Comparison of ENCODE assay signal across 8 mouse cellular contexts in the genomic region with DNA sequence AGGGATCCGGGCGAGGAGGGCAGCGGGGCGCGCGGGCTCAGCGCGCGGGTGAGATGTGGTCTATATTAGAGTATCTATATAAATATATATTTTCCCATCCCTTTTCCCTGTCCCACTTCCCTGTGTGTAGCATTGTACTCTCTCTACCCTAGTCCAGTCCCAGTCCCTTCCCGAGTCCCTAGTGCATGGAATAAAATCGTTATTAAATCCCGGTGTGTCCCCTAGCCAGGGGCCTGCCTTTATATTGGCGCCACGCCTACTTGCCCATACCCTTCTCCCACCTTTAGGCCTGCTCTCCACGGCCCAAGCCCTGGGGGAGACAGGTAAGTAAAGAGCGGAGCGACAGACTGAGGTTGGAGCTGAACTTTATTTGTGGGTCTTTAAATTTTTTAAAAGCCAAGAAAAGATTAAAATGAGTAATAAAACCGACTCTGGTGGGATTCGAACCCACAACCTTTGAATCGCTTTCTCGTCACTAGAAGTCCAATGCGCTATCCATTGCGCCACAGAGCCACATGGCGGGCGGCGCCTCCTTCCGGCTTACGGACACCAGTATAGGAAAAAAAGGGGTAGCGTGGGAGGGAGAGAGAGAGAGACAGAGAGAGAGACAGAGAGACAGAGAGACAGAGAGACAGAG. TPM values are rescaled to one million over a fixed set of nuclear protein-coding genes. Genes with fewer than 3 reads are reported as not detected.
A peak's percentile ranks its signal among the peaks of the same experiment; 100 is the strongest.
DNase-seq lines count a peak whose midpoint lies in the region; ATAC-seq and TF ChIP-seq lines count a peak whose summit lies in the region.

No protein-coding gene starts in this region.

- H3K4me1 ChIP-seq in hindbrain, postnatal 0 days (ENCODE audit: insufficient read depth, low read length) = peaks cover 19% of the 10 kb centered on the region

- no peaks in the 10 kb centered on the region for H3K9me3 ChIP-seq in hindbrain, postnatal 0 days (ENCODE audit: low read length)

- peak; percentile 87 for DNase-seq in T-cell, adult 2 months (ENCODE audit: low spot score)
- DNase-seq in cerebellum, postnatal 10 days = peak; percentile 95 to 96
- DNase-seq in frontal cortex, postnatal 36 days (ENCODE audit: low spot score in 2 of 2) = peak; percentile 96
- DNase-seq in hindbrain, postnatal 0 days (ENCODE audit: low spot score) = peak; percentile 93
- DNase-seq in left cerebral cortex, adult 18-20 months (ENCODE audit: low spot score in 2 of 2) = peak; percentile 88 to 92
- DNase-seq in lung, postnatal 4 days = peak; percentile 92 to 93
- DNase-seq in right cerebral cortex, adult 2 months (ENCODE audit: low spot score in 2 of 2) = peak; percentile 97
- peak; percentile 72 to 85 for DNase-seq in urinary bladder, postnatal 36 days (ENCODE audit: low spot score in 2 of 2)

- no peaks in the 10 kb centered on the region for H3K36me3 ChIP-seq in hindbrain, postnatal 0 days (ENCODE audit: insufficient read depth, low read length)

- WGBS in hindbrain, postnatal 0 days = under 1% methylated on average over 29 of the region's 29 CpGs

- H3K4me2 ChIP-seq in hindbrain, postnatal 0 days (ENCODE audit: low read depth, low read length) = peak overlapping the region; percentile 97

- peak; percentile 13 for ATAC-seq in hindbrain, postnatal 0 days

- TF ChIP-seq CTCF in hindbrain, postnatal 0 days (IDR thresholded peaks at IDR 0.05; ENCODE audit: low read depth) = peak; percentile 44

- peak overlapping the region; percentile 74 for H3K9ac ChIP-seq in hindbrain, postnatal 0 days (replicated peaks; ENCODE audit: low read length)

- peak overlapping the region; percentile 77 for H3K4me3 ChIP-seq in hindbrain, postnatal 0 days (ENCODE audit: low read length)

- peak overlapping the region; percentile 89 for H3K27ac ChIP-seq in hindbrain, postnatal 0 days

- no peaks in the 10 kb centered on the region for H3K27me3 ChIP-seq in hindbrain, postnatal 0 days (ENCODE audit: insufficient read depth, low read length)

RNA-seq across cellular contexts. Expression of a gene that starts 0.8 kb away (rescaled TPM):
- 1.2 and 1.4 TPM in 2 replicates for total RNA-seq in hindbrain, postnatal 0 days (2014; rRNA removed)
- 1.0 and 1.2 TPM in 2 replicates for polyA plus RNA-seq in hindbrain, postnatal 0 days (2015; fragmentation: Nextera tagmentation; extraction: Ambion mirVana)
- under 1 TPM; 0.53 to 0.98 TPM for total RNA-seq in left cerebral cortex, adult 18-20 months (2021)

RNA-seq across cellular contexts. Expression of a gene that starts 2.5 kb away (rescaled TPM):
- total RNA-seq in hindbrain, postnatal 0 days (2014; rRNA removed) = 12.5 and 14.2 TPM in 2 replicates
- 13.0 and 13.5 TPM in 2 replicates for polyA plus RNA-seq in hindbrain, postnatal 0 days (2015; fragmentation: Nextera tagmentation; extraction: Ambion mirVana)
- 1 to 10 TPM; 4.4 to 6.8 TPM for total RNA-seq in left cerebral cortex, adult 18-20 months (2021)

RNA-seq across cellular contexts. Expression of a gene that starts 3.0 kb away (rescaled TPM):
- 1.4 and 2.5 TPM in 2 replicates for total RNA-seq in hindbrain, postnatal 0 days (2014; rRNA removed)
- polyA plus RNA-seq in hindbrain, postnatal 0 days (2015; fragmentation: Nextera tagmentation; extraction: Ambion mirVana) = 1.3 and 1.9 TPM in 2 replicates
- total RNA-seq in left cerebral cortex, adult 18-20 months (2021) = under 1 TPM; 0.42 to 0.79 TPM

RNA-seq across cellular contexts. Expression of a gene that starts 28.2 kb away (rescaled TPM):
- 24.4 and 27.1 TPM in 2 replicates for total RNA-seq in hindbrain, postnatal 0 days (2014; rRNA removed)
- polyA plus RNA-seq in hindbrain, postnatal 0 days (2015; fragmentation: Nextera tagmentation; extraction: Ambion mirVana) = 11.9 and 15.9 TPM in 2 replicates
- total RNA-seq in left cerebral cortex, adult 18-20 months (2021) = 100 to 1,000 TPM; 129 to 133 TPM

RNA-seq across cellular contexts. Expression of a gene that starts 33.6 kb away (rescaled TPM):
- 1.7 and 2.0 TPM in 2 replicates for total RNA-seq in hindbrain, postnatal 0 days (2014; rRNA removed)
- polyA plus RNA-seq in hindbrain, postnatal 0 days (2015; fragmentation: Nextera tagmentation; extraction: Ambion mirVana) = 1.1 and 1.2 TPM in 2 replicates
- 10 to 100 TPM in 1 of 2 experiments, 1 to 10 TPM in 1; 9.8 to 13.7 TPM for total RNA-seq in left cerebral cortex, adult 18-20 months (2021)

Comparison
In these comparisons a context has a peak if more than half of its experiments do, and no peak if none do; other contexts are left out.
1. Peak in every context shown above with its lines: DNase-seq, ATAC-seq, H3K4me3 ChIP-seq and H3K27ac ChIP-seq.